Mouse (Mus musculus) spleen, adult 2 months (tissue): Measurements from ENCODE around the gene S100a11. TPM values are rescaled to one million over a fixed set of nuclear protein-coding genes. Genes with fewer than 3 reads are reported as not detected.

Experiments
- DNase-seq, 2 experiments: peaks; one replicate each; pipeline versions ENCODE4 v3.0.0 to v3.0.0-alpha.2; 2012 to 2021; ENCODE audit warnings: low spot score in 2 of 2, low read depth in 1 of 2
- H3K27ac ChIP-seq: fragments of 200-500 bp; 2 replicates; pipeline ENCODE4 v1.5.1; 2012; ENCODE audit warnings: low read length, inconsistent platforms; ENCODE audit not compliant: insufficient read depth
- H3K27me3 ChIP-seq: fragments of 200-500 bp; 2 replicates; pipeline ENCODE4 v1.6.1; 2012; ENCODE audit warnings: mild to moderate bottlenecking, moderate library complexity, low read length, inconsistent platforms; ENCODE audit not compliant: control insufficient read depth, insufficient read depth
- H3K36me3 ChIP-seq: fragments of 200-500 bp; 2 replicates; pipeline ENCODE4 v1.6.1; 2012; ENCODE audit warnings: mild to moderate bottlenecking, low read length, inconsistent platforms; ENCODE audit not compliant: control insufficient read depth, insufficient read depth
- H3K4me1 ChIP-seq: fragments of 200-500 bp; 2 replicates; pipeline ENCODE4 v1.6.1; 2011; ENCODE audit warnings: inconsistent platforms; ENCODE audit not compliant: control insufficient read depth, insufficient read depth, insufficient read length
- H3K4me3 ChIP-seq: fragments of 200-500 bp; 2 replicates; pipeline ENCODE4 v1.5.1; 2011; ENCODE audit warnings: mild to moderate bottlenecking, inconsistent platforms; ENCODE audit not compliant: insufficient read depth, insufficient read length; ENCODE audit errors: extremely low read depth
- CTCF ChIP-seq: fragments of 200-500 bp; IDR thresholded peaks from 2 replicates; pipeline ENCODE4 v1.5.1; 2011; ENCODE audit warnings: mild to moderate bottlenecking, inconsistent platforms; ENCODE audit not compliant: insufficient read depth, insufficient read length, insufficient replicate concordance; ENCODE audit errors: extremely low read depth
- POLR2A ChIP-seq: fragments of 200-500 bp; IDR thresholded peaks from 2 replicates; pipeline ENCODE4 v1.6.1; 2011; ENCODE audit warnings: low read depth, low read length, inconsistent platforms
- WGBS: fragments of 180-500 bp; shearing (Covaris S2); methylation state at CpG from one replicate; pipeline ENCODE4 v1.1.7; 2018; 5-methylcytosine and 5-hydroxymethylcytosine counted together
- polyA plus RNA-seq: library from polyadenylated mRNA; depleted of rRNA; stranded (reverse); fragments of >200 nt; gene quantifications from 2 replicates; pipeline ENCODE4 v1.2.3, GENCODE M21; 2012

S100a11 gene
- polyA plus RNA-seq, 1 experiment = 72.5 TPM

- Histone ChIP-seq H3K27me3 (no peaks in the 10 kb centered on the region), H3K4me1 (no peaks in the 10 kb centered on the region), H3K27ac (no peak overlapping the region), H3K4me3 (no peak overlapping the region), H3K36me3 (no peaks in the 10 kb centered on the region)
- no peak for DNase-seq
- TF ChIP-seq CTCF = no peak
- TF ChIP-seq POLR2A = no peak
- WGBS = 6% methylated on average over 1 of the region's 1 CpGs
These were observed 11.0 kb upstream of the S100a11 start for GRCm38 (mm10) chr3:93509301-93509700.

GRCm38 (mm10) chr3:93511036-93511435 lies 9.3 kb upstream of the S100a11 start:
- H3K27ac ChIP-seq = no peak overlapping the region
- no peak for DNase-seq
- TF ChIP-seq CTCF (no peak), POLR2A (no peak)
- no peak overlapping the region for H3K4me3 ChIP-seq
- no peaks in the 10 kb centered on the region for H3K4me1 ChIP-seq
- WGBS = 91% methylated on average over 1 of the region's 1 CpGs
- no peaks in the 10 kb centered on the region for H3K36me3 ChIP-seq
- H3K27me3 ChIP-seq = no peaks in the 10 kb centered on the region

GRCm38 (mm10) chr3:93511801-93512200 lies 8.5 kb upstream of the S100a11 start:
- Histone ChIP-seq H3K36me3 (no peaks in the 10 kb centered on the region), H3K27ac (no peak overlapping the region), H3K4me3 (no peak overlapping the region), H3K4me1 (no peaks in the 10 kb centered on the region), H3K27me3 (no peaks in the 10 kb centered on the region)
- DNase-seq = no peak
- TF ChIP-seq CTCF = no peak
- TF ChIP-seq POLR2A = no peak
- WGBS = 95% methylated on average over 1 of the region's 1 CpGs

- Histone ChIP-seq H3K27ac (no peak overlapping the region), H3K27me3 (no peaks in the 10 kb centered on the region), H3K4me3 (no peak overlapping the region), H3K4me1 (no peaks in the 10 kb centered on the region), H3K36me3 (no peaks in the 10 kb centered on the region)
- 80% methylated on average over 7 of the region's 7 CpGs for WGBS
- DNase-seq = no peak
- TF ChIP-seq POLR2A (no peak), CTCF (no peak)
These were observed 7.7 kb upstream of the S100a11 start for GRCm38 (mm10) chr3:93512386-93513101.

- Histone ChIP-seq H3K4me3 (no peak overlapping the region), H3K27ac (no peak overlapping the region), H3K27me3 (no peaks in the 10 kb centered on the region), H3K4me1 (no peaks in the 10 kb centered on the region), H3K36me3 (no peaks in the 10 kb centered on the region)
- 79% methylated on average over 3 of the region's 3 CpGs for WGBS
- TF ChIP-seq CTCF = no peak
- no peak for TF ChIP-seq POLR2A
- DNase-seq = no peak
These were observed 5.7 kb upstream of the S100a11 start for GRCm38 (mm10) chr3:93514628-93515027.

- Histone ChIP-seq H3K36me3 (no peaks in the 10 kb centered on the region), H3K4me1 (peaks cover 2% of the 10 kb centered on the region; the same call in 1 of the 2 replicates), H3K27me3 (no peaks in the 10 kb centered on the region), H3K27ac (no peak overlapping the region), H3K4me3 (no peak overlapping the region)
- no peak for DNase-seq
- TF ChIP-seq CTCF = no peak
- no peak for TF ChIP-seq POLR2A
- WGBS = 84% methylated on average over 2 of the region's 2 CpGs
These were observed 2.9 kb upstream of the S100a11 start for GRCm38 (mm10) chr3:93517343-93517742.

- Histone ChIP-seq H3K27ac (no peak overlapping the region; the same call in 1 of the 2 replicates), H3K27me3 (no peaks in the 10 kb centered on the region), H3K4me1 (peaks cover 2% of the 10 kb centered on the region; the same call in 1 of the 2 replicates), H3K36me3 (peaks cover 2% of the 10 kb centered on the region; the same call in 1 of the 2 replicates), H3K4me3 (no peak overlapping the region)
- 56% methylated on average over 5 of the region's 5 CpGs for WGBS
- TF ChIP-seq CTCF (no peak), POLR2A (no peak)
- no peak for DNase-seq
These were observed 395 bp upstream of the S100a11 start for GRCm38 (mm10) chr3:93519856-93520329.
